Mouse (Mus musculus) hindbrain, embryonic 16.5 days (tissue): ENCODE results near the gene Gm3029. TPM values are rescaled to one million over a fixed set of nuclear protein-coding genes. Genes with fewer than 3 reads are reported as not detected.
"Not testable (repeated sequence)": the region's sequence is repeated elsewhere in the genome, so short reads cannot be mapped to it uniquely, and the experiment has no call there.

ENCODE experiments used
- ATAC-seq: fragments of 200-750 bp; cut with Nextera tagmentation; 2 replicates; pipeline ENCODE4 v1.8.0; 2017; ENCODE audit warnings: moderate TSS enrichment, moderate library complexity
- H3K27ac ChIP-seq: fragments of 300-500 bp; sonication (generic); 2 replicates; pipeline ENCODE4 v1.5.1; 2014; ENCODE audit warnings: low read depth, mild to moderate bottlenecking, control low read depth, low read length, moderate library complexity
- H3K27me3 ChIP-seq: fragments of 300-500 bp; sonication (generic); replicated peaks from 2 replicates; pipeline ENCODE4 v1.6.1; 2014; ENCODE audit warnings: low read length; ENCODE audit not compliant: control insufficient read depth, insufficient read depth
- H3K36me3 ChIP-seq: fragments of 300-500 bp; sonication (generic); 2 replicates; pipeline ENCODE4 v1.6.1; 2014; ENCODE audit warnings: mild to moderate bottlenecking, low read length, moderate library complexity, mixed read lengths; ENCODE audit not compliant: control insufficient read depth, insufficient read depth
- H3K4me1 ChIP-seq: fragments of 300-500 bp; sonication (generic); 2 replicates; pipeline ENCODE4 v1.6.1; 2014; ENCODE audit warnings: low read depth, low read length; ENCODE audit not compliant: control insufficient read depth, insufficient read depth
- H3K4me2 ChIP-seq: fragments of 300-500 bp; sonication (generic); 2 replicates; pipeline ENCODE4 v1.6.1; 2014; ENCODE audit warnings: mild to moderate bottlenecking, low read length, control low read depth, moderate library complexity
- H3K4me3 ChIP-seq: fragments of 300-500 bp; sonication (generic); 2 replicates; pipeline ENCODE4 v1.5.1; 2014; ENCODE audit warnings: mild to moderate bottlenecking, low read length, control low read depth, moderate library complexity
- H3K9ac ChIP-seq: fragments of 300-500 bp; sonication (generic); 2 replicates; pipeline ENCODE4 v1.6.1; 2014; ENCODE audit warnings: low read depth, mild to moderate bottlenecking, control low read depth, low read length, moderate library complexity
- H3K9me3 ChIP-seq: fragments of 300-500 bp; sonication (generic); 2 replicates; pipeline ENCODE4 v1.6.1; 2014; ENCODE audit warnings: mild to moderate bottlenecking, low read length, moderate library complexity; ENCODE audit not compliant: control insufficient read depth
- WGBS: fragments of 180-500 bp; shearing (Covaris S2); extraction: QIAGEN DNeasy Blood & Tissue Kit; methylation state at CpG from one replicate; pipeline ENCODE4 v1.1.7; 2014; 5-methylcytosine and 5-hydroxymethylcytosine counted together
- polyA plus RNA-seq: library from polyadenylated mRNA; unstranded; fragments of >200 nt; fragmentation: Nextera tagmentation; extraction: Ambion mirVana; gene quantifications from 2 replicates; pipeline ENCODE4 v1.2.1, GENCODE M21; 2015

The Gm3029 gene
- polyA plus RNA-seq = not detected in 2 replicates

- not testable (repeated sequence) for H3K9ac ChIP-seq, H3K4me1 ChIP-seq, H3K4me2 ChIP-seq, H3K27ac ChIP-seq, H3K27me3 ChIP-seq, H3K9me3 ChIP-seq, ATAC-seq, H3K36me3 ChIP-seq, H3K4me3 ChIP-seq
- no CpG with 5 or more reads among the region's 2 CpGs for WGBS
Observed at GRCm38 (mm10) chr14:3931456-3931855, at the start of gene Gm3029. Gene Gm3029, plus strand, starts transcription at chr14:3931756.

GRCm38 (mm10) chr14:3883872-3884271 is 47.7 kb upstream of the Gm3029 start, which contains the start of gene Gm2916:
Gene Gm2916, plus strand, starts transcription at chr14:3884172.
- H3K9ac ChIP-seq, H3K27me3 ChIP-seq, H3K4me2 ChIP-seq, ATAC-seq, H3K36me3 ChIP-seq, H3K4me1 ChIP-seq, H3K27ac ChIP-seq, H3K4me3 ChIP-seq, H3K9me3 ChIP-seq: not testable (repeated sequence)
- no CpG with 5 or more reads among the region's 1 CpGs for WGBS

- not testable (repeated sequence) for H3K27ac ChIP-seq, H3K27me3 ChIP-seq, ATAC-seq, H3K9ac ChIP-seq, H3K9me3 ChIP-seq, H3K4me3 ChIP-seq, H3K4me2 ChIP-seq, H3K36me3 ChIP-seq, H3K4me1 ChIP-seq
- no CpG with 5 or more reads among the region's 2 CpGs for WGBS
Observed at GRCm38 (mm10) chr14:3963247-3963646, 31.7 kb downstream of the Gm3029 start, which contains the start of gene Gm3095. Gene Gm3095, plus strand, starts transcription at chr14:3963547.

Other genes starting within 250 kb of the Gm3029 start
- not detected in 2 replicates for gene Gm3043, start 243.0 kb upstream of the Gm3029 start, polyA plus RNA-seq
- 5.9 TPM in 2 replicates for gene Gm3002, start 121.7 kb upstream of the Gm3029 start, polyA plus RNA-seq
- gene Gm3033, start 85.5 kb upstream of the Gm3029 start, polyA plus RNA-seq = not detected in 2 replicates
- gene Gm2916, start 47.6 kb upstream of the Gm3029 start, polyA plus RNA-seq = not detected in 2 replicates
- 1.7 TPM in 2 replicates for gene Gm3095, start 31.8 kb downstream of the Gm3029 start, polyA plus RNA-seq
- not detected in 2 replicates for gene Gm3099, start 66.6 kb downstream of the Gm3029 start, polyA plus RNA-seq
- gene Gm5796, start 92.2 kb downstream of the Gm3029 start, polyA plus RNA-seq = 4.2 and 4.3 TPM in 2 replicates
- gene Gm3115, start 152.4 kb downstream of the Gm3029 start, polyA plus RNA-seq = not detected in 2 replicates
- 4.3 and 6.0 TPM in 2 replicates for gene Gm8108, start 178.8 kb downstream of the Gm3029 start, polyA plus RNA-seq
- not detected in 2 replicates for gene Gm3127, start 233.3 kb downstream of the Gm3029 start, polyA plus RNA-seq